Mouse (Mus musculus) kidney, postnatal 0 days (tissue): Measurements from ENCODE around the gene Zmiz1. TPM values are rescaled to one million over a fixed set of nuclear protein-coding genes. Genes with fewer than 3 reads are reported as not detected.

Experiments
- ATAC-seq: fragments of 200-750 bp; cut with Nextera tagmentation; replicated peaks from 2 replicates; pipeline ENCODE4 v1.8.0; 2017; ENCODE audit warnings: low read depth, moderate number of reproducible peaks, moderate TSS enrichment, moderate library complexity; ENCODE audit not compliant: low FRiP score
- DNase-seq: peaks from one replicate; pipeline ENCODE4 v3.0.0-alpha.2; 2016; ENCODE audit warnings: low spot score
- H3K27ac ChIP-seq: fragments of 300-500 bp; sonication (generic); 2 replicates; pipeline ENCODE4 v1.5.1; 2014; ENCODE audit warnings: mild to moderate bottlenecking
- H3K27me3 ChIP-seq: fragments of 300-500 bp; sonication (generic); 2 replicates; pipeline ENCODE4 v1.6.1; 2014; ENCODE audit warnings: low read length, mixed read lengths; ENCODE audit not compliant: insufficient read depth
- H3K36me3 ChIP-seq: fragments of 300-500 bp; sonication (generic); 2 replicates; pipeline ENCODE4 v1.6.1; 2014; ENCODE audit warnings: low read length, mixed read lengths; ENCODE audit not compliant: insufficient read depth
- H3K4me1 ChIP-seq: fragments of 300-500 bp; sonication (generic); replicated peaks from 2 replicates; pipeline ENCODE4 v1.6.1; 2014; ENCODE audit warnings: antibody characterized with exemption, low read length, mixed read lengths; ENCODE audit not compliant: insufficient read depth
- H3K4me2 ChIP-seq: fragments of 300-500 bp; sonication (generic); 2 replicates; pipeline ENCODE4 v1.6.1; 2014; ENCODE audit warnings: mild to moderate bottlenecking, low read length, moderate library complexity, mixed read lengths
- H3K4me3 ChIP-seq: fragments of 300-500 bp; sonication (generic); replicated peaks from 2 replicates; pipeline ENCODE4 v1.5.1; 2014; ENCODE audit warnings: low read depth, low read length
- H3K9ac ChIP-seq: fragments of 300-500 bp; sonication (generic); 2 replicates; pipeline ENCODE4 v1.6.1; 2014; ENCODE audit warnings: low read depth, low read length
- H3K9me3 ChIP-seq: fragments of 300-500 bp; sonication (generic); replicated peaks from 2 replicates; pipeline ENCODE4 v1.6.1; 2016; ENCODE audit warnings: low read length, inconsistent platforms, mixed read lengths
- CTCF ChIP-seq: IDR thresholded peaks from 2 replicates; pipeline ENCODE4 v1.5.1; 2016; ENCODE audit warnings: antibody characterized with exemption, low read depth, mild to moderate bottlenecking, moderate library complexity
- WGBS: fragments of 180-500 bp; shearing (Covaris S2); extraction: QIAGEN DNeasy Blood & Tissue Kit; methylation state at CpG from one replicate; pipeline ENCODE4 v1.1.7; 2014; 5-methylcytosine and 5-hydroxymethylcytosine counted together
- polyA plus RNA-seq: library from polyadenylated mRNA; unstranded; fragments of >200 nt; fragmentation: Nextera tagmentation; extraction: Ambion mirVana; gene quantifications from 2 replicates; pipeline ENCODE4 v1.2.1, GENCODE M21; 2015

Zmiz1 gene
- polyA plus RNA-seq, 1 experiment from 2014 or later, result 25.0 TPM

DNA sequence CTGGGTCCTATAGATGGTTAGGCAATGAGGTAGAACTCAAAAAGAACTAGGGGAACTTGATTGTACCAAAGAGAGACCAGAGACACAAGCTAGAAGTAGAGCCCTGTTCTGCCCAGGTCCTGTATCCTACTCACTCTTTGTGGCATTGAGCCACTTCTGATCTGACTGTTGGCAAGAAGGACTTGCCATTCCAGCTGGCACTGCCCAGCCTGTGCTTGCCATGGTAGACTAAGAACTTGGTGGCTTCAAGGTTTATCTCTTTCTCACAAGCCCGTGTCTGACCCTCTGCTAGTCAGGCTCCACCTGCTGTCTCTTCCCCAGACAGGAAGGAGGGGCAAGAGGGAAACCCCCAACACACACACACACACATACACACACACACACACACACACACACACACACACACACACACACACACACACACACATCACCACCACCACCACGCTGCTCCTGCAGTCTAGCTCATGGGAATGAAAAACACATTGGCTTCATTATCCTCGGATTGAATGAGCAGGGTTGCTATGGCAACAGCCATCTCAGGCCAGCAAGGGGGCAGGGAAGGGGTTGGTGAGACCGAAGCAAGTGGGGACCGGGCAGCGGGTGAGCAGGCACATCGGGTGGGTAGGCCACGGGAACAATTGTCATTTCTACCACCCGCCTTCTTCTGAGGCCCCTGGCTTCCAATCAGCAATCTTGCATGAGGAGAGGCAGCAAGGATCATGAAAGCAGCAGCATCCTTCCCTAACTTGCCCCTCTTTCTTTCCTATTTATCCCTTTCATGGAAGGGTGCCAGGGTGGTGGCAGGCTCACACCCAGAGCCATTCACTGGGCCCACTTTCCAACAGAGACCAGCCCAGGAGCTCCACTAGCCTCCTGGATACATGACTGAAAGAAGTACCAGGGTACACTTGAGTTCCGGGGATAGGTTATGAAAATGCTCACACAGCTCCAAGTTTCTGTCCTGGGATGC is 91.2 kb downstream of the Zmiz1 start:
- no peak for TF ChIP-seq CTCF
- Histone ChIP-seq H3K27ac (no peak overlapping the region), H3K36me3 (0 out of 2 replicates have a peak, but pooled peaks cover 14% of the 10 kb centered on the region), H3K4me3 (no peak overlapping the region), H3K9ac (no peak overlapping the region), H3K4me1 (peaks cover 48% of the 10 kb centered on the region), H3K9me3 (no peaks in the 10 kb centered on the region), H3K27me3 (no peaks in the 10 kb centered on the region), H3K4me2 (no peak overlapping the region)
- ATAC-seq (no peak), DNase-seq (no peak)
- 43% methylated on average over 10 of the region's 10 CpGs for WGBS

DNA sequence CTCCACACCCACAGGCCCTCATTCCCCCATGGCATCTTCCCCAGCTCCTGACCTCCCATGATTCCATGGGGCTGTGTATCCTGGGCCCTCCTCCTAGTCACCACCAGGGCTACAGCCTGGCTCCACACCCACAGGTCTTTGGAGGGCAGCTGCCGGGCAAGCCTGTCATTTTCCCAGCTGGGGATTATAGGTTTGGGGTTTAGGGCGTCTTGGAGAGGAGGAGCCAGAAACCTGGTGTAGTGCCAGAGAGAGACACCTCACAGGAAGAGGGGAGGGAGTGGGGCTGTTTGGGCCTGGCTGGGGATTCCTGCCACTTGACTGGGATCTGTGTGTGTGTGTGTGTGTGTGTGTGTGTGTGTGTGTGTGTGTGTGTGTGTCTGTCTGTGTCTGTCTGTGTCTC is 92.7 kb downstream of the Zmiz1 start:
- no peak for DNase-seq

DNA sequence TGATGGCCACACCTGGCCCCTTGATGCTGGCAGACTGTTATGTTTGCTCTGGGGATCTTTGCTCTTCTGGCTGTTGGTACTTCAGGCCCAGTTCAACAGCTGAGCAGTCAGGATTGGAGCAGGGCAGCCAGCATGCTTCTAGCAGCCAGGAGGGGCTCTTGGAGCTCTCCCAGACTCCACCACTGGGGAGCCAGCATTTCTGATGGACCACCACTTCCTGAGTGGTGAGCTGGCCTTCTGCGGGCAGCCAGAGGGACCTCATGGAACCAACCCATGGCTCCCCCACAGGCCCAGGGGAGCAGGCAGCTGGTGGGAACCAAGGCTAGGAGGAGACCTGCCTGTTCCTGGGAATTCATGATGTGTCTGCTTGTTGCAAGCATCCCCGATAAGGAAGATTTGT is 94.4 kb downstream of the Zmiz1 start:
- H3K4me1 ChIP-seq, result peaks cover 56% of the 10 kb centered on the region
- WGBS, result 19% methylated on average over 2 of the region's 2 CpGs
- H3K36me3 ChIP-seq, result 0 out of 2 replicates have a peak, but pooled peaks cover 4% of the 10 kb centered on the region
- H3K27ac ChIP-seq, result no peak overlapping the region
- no peak overlapping the region for H3K4me2 ChIP-seq
- no peaks in the 10 kb centered on the region for H3K9me3 ChIP-seq
- ATAC-seq (no peak), DNase-seq (peak; percentile 45)
- no peak overlapping the region for H3K4me3 ChIP-seq
- H3K27me3 ChIP-seq, result no peaks in the 10 kb centered on the region
- H3K9ac ChIP-seq, result no peak overlapping the region
- TF ChIP-seq CTCF, result no peak

More for the DNA sequence above, 92.7 kb downstream of the Zmiz1 start:
- WGBS, result 37% methylated on average over 2 of the region's 2 CpGs
- Histone ChIP-seq H3K27ac (no peak overlapping the region), H3K9ac (no peak overlapping the region), H3K27me3 (no peaks in the 10 kb centered on the region), H3K9me3 (no peaks in the 10 kb centered on the region), H3K4me2 (no peak overlapping the region), H3K4me3 (no peak overlapping the region), H3K4me1 (peaks cover 55% of the 10 kb centered on the region), H3K36me3 (0 out of 2 replicates have a peak, but pooled peaks cover 7% of the 10 kb centered on the region)
- TF ChIP-seq CTCF, result no peak
- no peak for ATAC-seq

DNA sequence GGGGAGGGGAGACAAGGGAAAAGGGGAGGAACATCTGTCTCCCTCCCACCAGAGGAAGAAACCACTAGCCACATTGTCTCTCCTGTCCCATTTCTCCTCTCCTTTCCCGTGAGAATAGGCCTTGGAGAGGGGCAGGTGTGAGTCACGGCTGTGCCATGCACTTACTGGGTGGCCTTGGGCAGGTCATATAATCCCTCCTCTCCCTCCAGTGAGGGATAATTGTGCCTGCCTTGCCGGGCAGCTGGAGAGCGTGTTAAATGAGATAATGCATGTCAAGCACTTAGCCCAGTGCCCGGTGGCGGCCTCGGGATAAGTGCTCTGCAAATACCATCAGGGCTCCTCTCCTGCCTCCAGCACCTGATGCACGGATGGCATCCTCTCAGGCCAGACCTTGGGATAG is 95.8 kb downstream of the Zmiz1 start:
- no peak overlapping the region for H3K4me3 ChIP-seq
- H3K27me3 ChIP-seq, result no peaks in the 10 kb centered on the region
- 0 out of 2 replicates have a peak, but pooled peaks cover 4% of the 10 kb centered on the region for H3K36me3 ChIP-seq
- ATAC-seq (peak; percentile 18; the same call in 1 of the 2 replicates), DNase-seq (no peak)
- 28% methylated on average over 8 of the region's 8 CpGs for WGBS
- no peak for TF ChIP-seq CTCF
- H3K9ac ChIP-seq, result no peak overlapping the region
- peak overlapping the region; percentile 75; the same call in 1 of the 2 replicates for H3K27ac ChIP-seq
- H3K9me3 ChIP-seq, result no peaks in the 10 kb centered on the region
- H3K4me2 ChIP-seq, result no peak overlapping the region
- H3K4me1 ChIP-seq, result peaks cover 49% of the 10 kb centered on the region

GRCm38 (mm10) chr14:25555291-25555781 is 96.4 kb downstream of the Zmiz1 start:
- Histone ChIP-seq H3K4me2 (no peak overlapping the region), H3K9ac (0 out of 2 replicates have a peak overlapping the region, but pooled peaks have one; percentile 2), H3K4me1 (peaks cover 49% of the 10 kb centered on the region), H3K27me3 (no peaks in the 10 kb centered on the region), H3K9me3 (no peaks in the 10 kb centered on the region), H3K36me3 (0 out of 2 replicates have a peak, but pooled peaks cover 4% of the 10 kb centered on the region), H3K27ac (peak overlapping the region; percentile 75), H3K4me3 (no peak overlapping the region)
- ATAC-seq (peak; percentile 30), DNase-seq (peak; percentile 82)
- 11% methylated on average over 10 of the region's 10 CpGs for WGBS
- TF ChIP-seq CTCF, result peak; percentile 27; the same call in 1 of the 2 replicates

GRCm38 (mm10) chr14:25555848-25556247 is 96.9 kb downstream of the Zmiz1 start:
- Histone ChIP-seq H3K27ac (peak overlapping the region; percentile 75), H3K9ac (no peak overlapping the region), H3K36me3 (no peaks in the 10 kb centered on the region), H3K9me3 (no peaks in the 10 kb centered on the region), H3K4me2 (0 out of 2 replicates have a peak overlapping the region, but pooled peaks have one; percentile 13), H3K4me3 (no peak overlapping the region), H3K4me1 (peaks cover 51% of the 10 kb centered on the region), H3K27me3 (no peaks in the 10 kb centered on the region)
- 15% methylated on average over 7 of the region's 7 CpGs for whole genome bisulfite sequencing
- DNase-seq (peak; percentile 67), ATAC-seq (no peak)
- no peak for TF ChIP-seq CTCF
